ENCODE assay signal across 21 mouse cellular contexts in genomic region chr19:6947742-6948141, GRCm38 (mm10). TPM values are rescaled to one million over a fixed set of nuclear protein-coding genes. Genes with fewer than 3 reads are reported as not detected.
DNase-seq lines count a peak whose midpoint lies in the region; ATAC-seq lines count a peak whose summit lies in the region.
"Had no signal": no experiment of that assay in that cellular context is flagged by ENCODE, and none has a peak within 500 bp of the region (broad histone marks: within the 10 kb centered on the region; RNA-seq: fewer than 3 reads in every experiment).

No protein-coding gene starts in this region.

- H3K9ac ChIP-seq in hindbrain, embryonic 13.5 days, result no peak overlapping the region
- H3K9ac ChIP-seq in neural tube, embryonic 12.5 days, result 0 out of 2 replicates have a peak overlapping the region, but pooled peaks have one; percentile 21
- H3K9ac ChIP-seq: forebrain, embryonic 15.5 days; hindbrain, embryonic 15.5 days had no signal

- no peak overlapping the region for H3K4me2 ChIP-seq in hindbrain, embryonic 13.5 days
- no peak overlapping the region for H3K4me2 ChIP-seq in neural tube, embryonic 12.5 days (replicated peaks)
- H3K4me2 ChIP-seq: forebrain, embryonic 15.5 days; hindbrain, embryonic 15.5 days had no signal

- intact Hi-C loops in left cerebral cortex, postnatal 36 days (cut with DNase I), result loop anchor here (10.0 kb wide), 1 partner anchor 703 kb away; the partner anchor contains the start of gene Atg2a

- H3K36me3 ChIP-seq in hindbrain, embryonic 13.5 days, result peaks cover 22% of the 10 kb centered on the region
- peaks cover 21% of the 10 kb centered on the region for H3K36me3 ChIP-seq in hindbrain, embryonic 10.5 days
- peaks cover 3% of the 10 kb centered on the region; the same call in 1 of the 2 replicates for H3K36me3 ChIP-seq in neural tube, embryonic 12.5 days
- H3K36me3 ChIP-seq: hindbrain, embryonic 15.5 days had no signal

- no peaks in the 10 kb centered on the region for H3K27me3 ChIP-seq in hindbrain, embryonic 13.5 days
- no peaks in the 10 kb centered on the region for H3K27me3 ChIP-seq in hindbrain, embryonic 10.5 days (ENCODE audit: insufficient read depth, poor library complexity, severe bottlenecking)
- no peaks in the 10 kb centered on the region for H3K27me3 ChIP-seq in neural tube, embryonic 12.5 days (replicated peaks)
- H3K27me3 ChIP-seq: forebrain, embryonic 15.5 days; hindbrain, embryonic 15.5 days; Patski had no signal

- no peak for ATAC-seq in hindbrain, embryonic 13.5 days (ENCODE audit: low FRiP score)
- ATAC-seq in neural tube, embryonic 12.5 days (ENCODE audit: low FRiP score, low read depth), result no peak
- ATAC-seq: forebrain, embryonic 15.5 days; inflammation-experienced regulatory T-cells, adult 6 months; Patski had no signal

- peaks cover 26% of the 10 kb centered on the region for H3K4me1 ChIP-seq in hindbrain, embryonic 13.5 days (replicated peaks)
- peaks cover 26% of the 10 kb centered on the region for H3K4me1 ChIP-seq in hindbrain, embryonic 10.5 days (replicated peaks)
- peaks cover 24% of the 10 kb centered on the region for H3K4me1 ChIP-seq in neural tube, embryonic 12.5 days

- H3K4me3 ChIP-seq in hindbrain, embryonic 13.5 days, result no peak overlapping the region
- no peak overlapping the region for H3K4me3 ChIP-seq in hindbrain, embryonic 10.5 days
- no peak overlapping the region for H3K4me3 ChIP-seq in neural tube, embryonic 12.5 days
- H3K4me3 ChIP-seq: erythroblast, embryonic 14.5 days; forebrain, embryonic 10.5 days; forebrain, embryonic 15.5 days; heart, embryonic 10.5 days; hindbrain, embryonic 15.5 days had no signal

- no peaks in the 10 kb centered on the region for H3K9me3 ChIP-seq in hindbrain, embryonic 13.5 days
- H3K9me3 ChIP-seq in hindbrain, embryonic 10.5 days, result no peaks in the 10 kb centered on the region
- H3K9me3 ChIP-seq in neural tube, embryonic 12.5 days, result no peaks in the 10 kb centered on the region
- H3K9me3 ChIP-seq: forebrain, embryonic 10.5 days; forebrain, embryonic 15.5 days; heart, embryonic 10.5 days; hindbrain, embryonic 15.5 days had no signal

- 0 out of 2 replicates have a peak overlapping the region, but pooled peaks have one; percentile 8 for H3K27ac ChIP-seq in hindbrain, embryonic 13.5 days
- no peak overlapping the region for H3K27ac ChIP-seq in hindbrain, embryonic 10.5 days
- no peak overlapping the region for H3K27ac ChIP-seq in neural tube, embryonic 12.5 days
- H3K27ac ChIP-seq: forebrain, embryonic 10.5 days; forebrain, embryonic 15.5 days; heart, embryonic 10.5 days; hindbrain, embryonic 15.5 days had no signal

- WGBS in hindbrain, embryonic 13.5 days, result 63% methylated on average over 4 of the region's 4 CpGs
- 63% methylated on average over 4 of the region's 4 CpGs for WGBS in hindbrain, embryonic 10.5 days
- 54% methylated on average over 4 of the region's 4 CpGs for WGBS in neural tube, embryonic 12.5 days

- no peak for DNase-seq in hindbrain, embryonic 10.5 days (ENCODE audit: low spot score)
- DNase-seq in neural tube, embryonic 10.5 days (ENCODE audit: extremely low spot score, low spot score), result no peak
- peak; percentile 68 for DNase-seq in R1 (ENCODE audit: low read depth, low spot score)
- DNase-seq in left cerebral cortex, postnatal 36 days (ENCODE audit: low spot score in 2 of 2), result no peak
- DNase-seq: adrenal gland, adult 8-10 months; adrenal gland, postnatal 36 days; gastrocnemius, postnatal 10 days; heart, adult 18-20 months; heart, postnatal 10 days; heart, postnatal 4 days; kidney, adult 18-20 months had no signal

RNA-seq across cellular contexts. Expression of gene Gpr137, which starts 5.5 kb away (rescaled TPM):
- polyA plus RNA-seq in hindbrain, embryonic 13.5 days (2015; fragmentation: Nextera tagmentation; extraction: Ambion mirVana), result 53.1 and 54.7 TPM in 2 replicates
- 31.2 and 40.9 TPM in 2 replicates for polyA plus RNA-seq in hindbrain, embryonic 10.5 days (2016; fragmentation: Nextera tagmentation; extraction: Ambion mirVana)
- polyA plus RNA-seq in neural tube, embryonic 12.5 days (2016; fragmentation: Nextera tagmentation; extraction: Ambion mirVana), result 43.9 and 45.6 TPM in 2 replicates
- 100 to 1,000 TPM in 1 of 2 experiments, 10 to 100 TPM in 1; 94.1 to 108 TPM for total RNA-seq in left cerebral cortex, postnatal 36 days (2021)

RNA-seq across cellular contexts. Expression of gene Bad, which starts 6.1 kb away (rescaled TPM):
- 83.1 and 86.9 TPM in 2 replicates for polyA plus RNA-seq in hindbrain, embryonic 13.5 days (2015; fragmentation: Nextera tagmentation; extraction: Ambion mirVana)
- polyA plus RNA-seq in hindbrain, embryonic 10.5 days (2016; fragmentation: Nextera tagmentation; extraction: Ambion mirVana), result 63.1 and 75.5 TPM in 2 replicates
- polyA plus RNA-seq in neural tube, embryonic 12.5 days (2016; fragmentation: Nextera tagmentation; extraction: Ambion mirVana), result 71.9 and 73.8 TPM in 2 replicates
- 10 to 100 TPM; 36.6 to 42.6 TPM for total RNA-seq in left cerebral cortex, postnatal 36 days (2021)

RNA-seq across cellular contexts. Expression of gene Kcnk4, which starts 13.4 kb away (rescaled TPM):
- 1.7 and 2.2 TPM in 2 replicates for polyA plus RNA-seq in hindbrain, embryonic 13.5 days (2015; fragmentation: Nextera tagmentation; extraction: Ambion mirVana)
- polyA plus RNA-seq in hindbrain, embryonic 10.5 days (2016; fragmentation: Nextera tagmentation; extraction: Ambion mirVana), result not detected in 2 replicates
- polyA plus RNA-seq in neural tube, embryonic 12.5 days (2016; fragmentation: Nextera tagmentation; extraction: Ambion mirVana), result 0.50 and 1.1 TPM in 2 replicates
- 10 to 100 TPM; 34.9 to 37.0 TPM for total RNA-seq in left cerebral cortex, postnatal 36 days (2021)
- total RNA-seq: gastrocnemius, postnatal 10 days; heart, adult 18-20 months had no signal
- polyA plus RNA-seq: erythroblast, embryonic 14.5 days; inflammation-experienced regulatory T-cells, adult 6 months had no signal

RNA-seq across cellular contexts. Expression of gene Catsperz, which starts 22.6 kb away (rescaled TPM):
- 0.86 and 1.00 TPM in 2 replicates for polyA plus RNA-seq in hindbrain, embryonic 13.5 days (2015; fragmentation: Nextera tagmentation; extraction: Ambion mirVana)
- polyA plus RNA-seq in hindbrain, embryonic 10.5 days (2016; fragmentation: Nextera tagmentation; extraction: Ambion mirVana), result 0.46 TPM in 1 of 2 replicates, not detected in the other
- polyA plus RNA-seq in neural tube, embryonic 12.5 days (2016; fragmentation: Nextera tagmentation; extraction: Ambion mirVana), result 0.91 and 2.0 TPM in 2 replicates
- total RNA-seq in left cerebral cortex, postnatal 36 days (2021), result 10 to 100 TPM; 23.8 to 30.8 TPM
- total RNA-seq: adrenal gland, adult 8-10 months; adrenal gland, postnatal 36 days; gastrocnemius, postnatal 10 days; gastrocnemius, postnatal 4 days; heart, adult 18-20 months; heart, postnatal 10 days; heart, postnatal 4 days had no signal
- polyA plus RNA-seq: erythroblast, embryonic 14.5 days had no signal

RNA-seq across cellular contexts. Expression of gene Esrra, which starts 26.1 kb away (rescaled TPM):
- 15.8 and 16.6 TPM in 2 replicates for polyA plus RNA-seq in hindbrain, embryonic 13.5 days (2015; fragmentation: Nextera tagmentation; extraction: Ambion mirVana)
- polyA plus RNA-seq in hindbrain, embryonic 10.5 days (2016; fragmentation: Nextera tagmentation; extraction: Ambion mirVana), result 8.4 and 12.0 TPM in 2 replicates
- 17.5 and 20.4 TPM in 2 replicates for polyA plus RNA-seq in neural tube, embryonic 12.5 days (2016; fragmentation: Nextera tagmentation; extraction: Ambion mirVana)
- total RNA-seq in left cerebral cortex, postnatal 36 days (2021), result 10 to 100 TPM; 60.6 to 66.4 TPM
